Mouse (Mus musculus) heart, adult 8-10 months (tissue): ENCODE results near the gene Ifi211. TPM values are rescaled to one million over a fixed set of nuclear protein-coding genes. Genes with fewer than 3 reads are reported as not detected.
"Not testable (repeated sequence)": the region's sequence is repeated elsewhere in the genome, so short reads cannot be mapped to it uniquely, and the experiment has no call there.

Experiments used
- DNase-seq: peaks from one replicate; pipeline ENCODE4 v3.0.0; 2022; ENCODE audit warnings: low spot score
- total RNA-seq, 4 experiments: library from RNA; stranded (reverse); gene quantifications; 2 replicates each; pipeline ENCODE4 v1.2.4; 2022

Gene Ifi211
- total RNA-seq = 1 to 10 TPM; 1.3 to 2.7 (median 1.5) TPM

DNA sequence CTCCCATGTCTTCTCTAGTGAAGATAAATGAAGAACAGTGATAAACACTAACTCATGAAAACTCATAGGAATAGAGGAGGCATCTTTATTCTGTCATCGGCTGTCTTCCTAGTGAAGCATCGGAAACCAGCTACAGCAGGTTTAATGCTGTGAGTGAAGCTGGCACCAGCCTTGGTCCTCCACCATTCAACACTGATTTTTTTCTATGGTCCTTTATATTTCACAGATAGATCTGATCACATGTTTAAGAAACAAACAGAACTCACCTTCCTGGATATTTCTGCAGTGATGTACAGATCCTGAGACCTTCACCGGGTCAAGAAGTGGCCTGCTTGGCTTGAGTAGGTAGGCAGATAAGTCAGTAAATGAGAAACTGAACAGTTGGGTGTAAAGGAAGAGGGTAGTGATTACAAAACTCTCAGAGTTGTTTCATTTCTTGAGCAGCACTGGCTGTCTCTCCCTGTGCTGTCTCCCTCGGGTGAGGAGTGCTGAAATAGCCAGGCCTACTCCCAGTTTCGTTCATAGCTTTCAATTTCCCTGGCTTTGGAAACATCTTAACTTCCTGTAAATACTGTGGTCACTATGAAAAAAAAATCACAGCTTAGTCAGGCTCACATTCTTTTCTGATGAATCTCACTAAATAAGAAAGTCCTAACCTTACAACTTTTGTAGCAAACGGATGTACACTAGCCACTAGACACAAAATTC is at the start of gene Ifi211:
TSS of gene Ifi211 (minus strand) at position 499 of the 708 bp plus-strand sequence.
- peak; percentile 80 for DNase-seq

DNA sequence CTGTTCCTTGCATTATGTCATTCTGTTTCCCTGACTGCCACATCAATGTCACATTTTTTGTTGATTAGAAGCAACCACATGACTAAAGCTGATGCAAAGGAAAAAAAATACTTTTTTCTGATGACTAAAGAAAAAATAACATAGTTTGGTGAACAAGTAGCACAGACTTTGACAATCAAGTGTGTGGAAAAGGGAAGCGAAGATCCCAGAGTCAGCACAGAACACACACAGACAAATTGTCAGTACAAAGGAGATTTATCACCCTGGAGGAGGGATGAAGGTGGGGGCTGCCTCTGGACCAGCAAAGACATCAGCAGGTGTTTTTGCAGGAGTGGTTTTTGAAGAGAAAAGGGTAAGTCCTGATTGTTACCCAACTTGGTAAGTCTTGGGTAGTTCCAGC is 48.6 kb upstream of the Ifi211 start:
- peak; percentile 12 for DNase-seq

DNA sequence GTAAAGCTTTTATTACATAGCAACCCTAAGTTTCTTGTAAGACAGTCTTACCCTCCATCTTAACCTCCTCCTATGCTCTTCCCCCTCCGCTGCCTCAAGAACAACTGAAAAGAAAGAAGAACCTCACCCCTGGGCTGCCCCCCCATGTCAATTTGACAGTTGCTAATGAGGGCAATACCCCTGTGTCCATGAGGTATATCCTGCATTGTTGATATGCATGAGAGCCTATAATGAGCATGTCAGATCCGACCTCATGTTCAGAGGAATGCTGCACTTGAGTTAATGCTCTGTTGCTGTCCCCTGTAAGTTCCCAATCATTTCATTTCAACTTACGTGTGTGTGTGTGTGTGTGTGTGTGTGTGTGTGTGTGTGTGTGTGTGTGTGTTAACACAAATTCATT is 47.2 kb upstream of the Ifi211 start:
- not testable (repeated sequence) for DNase-seq

- DNase-seq = not testable (repeated sequence)
These were observed 43.1 kb upstream of the Ifi211 start for GRCm38 (mm10) chr1:173955839-173956527.

GRCm38 (mm10) chr1:173955071-173955796 is 42.4 kb upstream of the Ifi211 start:
- no peak for DNase-seq

GRCm38 (mm10) chr1:173953563-173953962 is 40.7 kb upstream of the Ifi211 start:
- DNase-seq = no peak

DNA sequence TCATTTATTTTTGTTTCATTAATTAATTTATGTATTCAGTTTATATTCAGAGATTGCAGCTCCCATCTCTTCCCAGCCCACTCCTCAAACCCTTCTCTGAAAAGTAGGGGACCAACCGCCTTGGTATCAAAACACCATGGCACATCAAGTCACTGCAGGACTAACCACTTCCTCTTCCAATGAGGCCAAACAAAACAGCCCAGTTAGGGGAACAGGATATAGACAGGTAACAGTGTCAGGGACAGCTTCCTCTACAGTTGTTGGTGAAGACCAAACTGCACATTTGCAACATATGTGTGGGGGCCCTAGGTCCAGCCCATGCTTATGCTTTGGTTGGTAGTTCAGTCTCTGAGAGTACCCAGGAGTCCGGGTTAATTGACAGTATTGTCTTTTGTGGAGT is 36.2 kb upstream of the Ifi211 start:
- DNase-seq = not testable (repeated sequence)

DNA sequence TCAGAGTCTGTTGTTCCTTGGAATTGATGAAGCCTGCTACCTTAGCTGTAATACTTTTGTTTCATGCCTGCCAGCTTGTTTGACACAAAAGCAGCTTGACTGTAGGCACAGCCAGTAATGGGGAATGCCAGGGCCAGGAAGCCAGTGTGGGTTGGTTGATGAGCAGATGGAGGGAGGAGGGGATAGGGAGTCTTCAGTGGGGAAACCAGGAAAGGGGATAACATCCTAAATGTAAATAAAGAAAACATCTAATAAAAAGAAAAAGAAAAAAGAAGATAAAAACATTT is 29.9 kb upstream of the Ifi211 start:
- not testable (repeated sequence) for DNase-seq

GRCm38 (mm10) chr1:173941924-173942779 is 29.3 kb upstream of the Ifi211 start, which contains the start of the genes Mndal and Ifi203:
TSS of gene Mndal (minus strand) at chr1:173942491.
TSS of gene Ifi203 (minus strand) at chr1:173942672.
- DNase-seq = peak; percentile 50

DNA sequence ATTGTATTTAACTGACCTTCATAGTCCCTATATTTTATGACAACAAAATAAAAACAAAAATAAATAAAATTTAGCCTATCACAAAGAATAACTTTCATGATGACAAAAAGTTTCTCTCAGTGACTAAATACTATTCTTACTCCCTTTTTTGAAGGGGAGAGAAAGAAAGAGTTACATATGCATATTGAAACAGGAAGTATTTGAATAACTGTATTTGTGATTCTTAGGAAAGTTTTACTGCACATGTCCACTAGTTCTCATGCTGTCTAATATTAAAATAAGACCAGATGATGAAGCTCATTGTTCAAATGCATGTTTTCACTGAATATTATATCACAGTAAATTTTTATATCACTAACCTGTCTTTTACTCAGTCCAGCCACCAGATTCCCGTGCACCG is 28.7 kb upstream of the Ifi211 start:
- peak; percentile 4 for DNase-seq

GRCm38 (mm10) chr1:173919279-173919678 is 6.4 kb upstream of the Ifi211 start:
- not testable (repeated sequence) for DNase-seq

DNA sequence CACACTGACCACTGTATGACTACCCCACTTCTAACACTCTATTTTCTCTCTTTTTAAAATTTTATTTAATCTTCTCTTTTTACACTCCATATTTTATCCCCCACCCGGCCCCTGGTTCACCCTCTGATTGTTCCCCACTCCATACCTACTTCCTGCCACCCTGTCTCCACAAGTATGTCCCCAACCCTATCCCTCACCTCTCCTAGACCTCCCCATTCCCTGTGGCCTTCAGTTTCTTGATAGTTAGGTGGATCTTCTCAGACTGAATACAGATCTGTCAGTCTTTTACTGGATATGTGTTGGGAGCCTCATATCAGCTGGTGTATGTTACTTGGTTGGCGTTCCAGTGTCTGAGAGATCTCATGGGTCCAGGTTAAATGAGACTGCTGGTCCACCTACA is 1.7 kb upstream of the Ifi211 start:
- DNase-seq = no peak

DNA sequence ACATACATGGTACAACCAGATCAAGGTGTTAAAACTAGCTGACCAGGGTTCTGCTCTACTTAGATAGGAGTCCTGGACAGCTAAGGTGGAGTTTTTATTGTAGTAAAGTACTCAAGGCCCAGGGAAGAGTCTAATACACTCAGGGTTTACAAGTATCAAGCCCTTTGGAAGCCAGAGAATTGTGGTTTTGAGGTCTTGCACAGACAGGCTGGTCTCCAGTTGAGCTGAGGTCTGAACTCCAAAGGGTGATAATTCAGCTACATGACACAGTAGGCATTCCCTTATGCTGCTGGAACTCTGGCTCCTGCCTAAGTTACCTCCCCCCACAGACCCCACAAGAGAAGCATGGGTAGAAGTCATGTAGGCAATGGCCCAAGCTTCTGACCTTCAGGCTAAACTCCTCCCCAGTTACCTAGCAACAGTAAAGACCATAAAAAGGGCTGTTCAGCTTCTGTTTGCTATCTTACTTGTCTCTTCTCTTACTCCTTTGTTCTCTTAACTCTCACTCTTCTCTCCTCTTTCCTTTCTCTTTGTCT is 478 bp upstream of the Ifi211 start:
- DNase-seq = not testable (repeated sequence)

DNA sequence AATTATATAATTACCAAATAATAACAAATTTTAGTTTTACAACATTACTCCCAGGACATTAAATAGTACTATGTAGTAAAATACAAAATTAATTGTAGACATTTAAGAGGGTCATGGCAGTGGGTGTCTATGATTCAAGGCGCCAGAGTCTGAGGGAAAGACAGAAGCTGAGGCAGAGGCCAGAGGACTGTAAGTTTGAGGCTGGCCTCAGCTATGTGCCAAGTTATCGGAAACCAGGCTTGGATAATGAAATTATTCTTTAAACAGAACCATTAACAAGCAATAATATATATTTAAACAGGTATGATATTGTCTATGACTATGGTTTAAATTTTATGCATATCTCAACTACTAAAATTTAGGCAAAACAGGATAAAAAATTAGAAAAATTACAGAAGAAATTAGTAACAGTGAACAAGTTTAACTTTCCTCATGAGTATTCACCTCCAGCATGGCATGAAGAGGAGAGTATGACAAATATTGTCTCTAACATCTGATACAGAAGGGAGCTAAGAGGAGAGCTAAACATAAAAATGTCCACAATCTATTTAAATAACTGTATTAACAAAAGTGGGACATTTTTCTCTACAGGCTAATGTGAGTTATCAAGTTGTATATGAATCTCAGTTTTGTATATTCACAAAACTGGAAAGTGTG is 910 bp downstream of the Ifi211 start:
- DNase-seq = no peak

DNA sequence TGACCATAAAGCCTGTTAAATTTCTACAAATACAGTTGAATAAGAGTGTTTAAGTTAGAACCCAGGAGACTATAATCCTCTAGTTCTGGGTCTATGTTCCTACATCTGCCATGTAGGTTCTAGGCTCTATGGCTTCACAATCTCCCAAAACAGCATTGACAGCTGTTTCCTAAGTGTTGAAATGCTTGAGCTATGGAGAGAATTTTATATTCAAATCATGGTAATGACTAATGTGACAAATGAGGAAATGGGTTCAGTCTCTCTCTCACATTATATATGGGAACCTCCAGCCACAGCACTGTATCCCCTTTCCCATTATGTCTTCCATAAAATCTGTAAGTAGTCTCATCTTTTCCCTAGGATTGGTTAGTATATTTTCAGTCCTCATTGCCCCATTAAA is 4.5 kb downstream of the Ifi211 start:
- not testable (repeated sequence) for DNase-seq

- DNase-seq = not testable (repeated sequence)
These were observed 7.0 kb downstream of the Ifi211 start for GRCm38 (mm10) chr1:173905885-173906284.

DNA sequence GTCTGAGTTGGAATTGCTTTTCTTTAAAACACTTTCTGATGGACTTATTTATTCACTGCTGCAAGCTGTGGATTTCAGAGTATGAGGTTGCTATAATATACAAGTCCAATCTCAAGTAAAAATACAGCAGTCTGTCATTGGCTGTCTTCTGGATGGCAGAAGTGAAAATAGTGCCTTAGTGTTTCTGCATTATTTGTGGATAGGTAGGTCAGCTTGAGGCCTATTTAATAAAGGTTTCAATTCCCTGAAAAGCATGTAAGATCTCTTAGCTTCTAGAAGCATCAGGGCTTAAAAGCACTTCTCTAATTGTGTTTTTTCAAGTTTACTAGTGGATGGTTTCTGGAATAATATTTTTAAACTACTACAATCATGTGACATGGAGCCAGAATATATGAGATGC is 23.1 kb downstream of the Ifi211 start:
- not testable (repeated sequence) for DNase-seq

- DNase-seq = not testable (repeated sequence)
These were observed 25.6 kb downstream of the Ifi211 start for GRCm38 (mm10) chr1:173887026-173887787.

- peak; percentile 71 for DNase-seq
These were observed 32.7 kb downstream of the Ifi211 start for GRCm38 (mm10) chr1:173880004-173880666.
